Mouse (Mus musculus): ENCODE measurements around the gene Cdk9.

- TF ChIP-seq POLR2A (IDR thresholded peaks at IDR 0.05; ENCODE audit: insufficient read depth, low read length) (no peak), CTCF (IDR thresholded peaks at IDR 0.05; ENCODE audit: low read depth, low read length) (no peak)
These were observed 39.3 kb upstream of the Cdk9 start for GRCm38 (mm10) chr2:32752181-32752580.

Data from ES-Bruce4 (cell line).